Mouse (Mus musculus) hindbrain, embryonic 15.5 days (tissue): ENCODE measurements around the gene Lrrc14b. TPM values are rescaled to one million over a fixed set of nuclear protein-coding genes. Genes with fewer than 3 reads are reported as not detected.
A peak's percentile ranks its signal among the peaks of the same experiment; 100 is the strongest.

Source experiments
- ATAC-seq: fragments of 200-750 bp; cut with Nextera tagmentation; 2 replicates; pipeline ENCODE4 v1.8.0; 2017; ENCODE audit warnings: low read depth, moderate number of reproducible peaks, moderate TSS enrichment; ENCODE audit not compliant: low FRiP score
- H3K27ac ChIP-seq: fragments of 300-500 bp; sonication (generic); replicated peaks from 2 replicates; pipeline ENCODE4 v1.5.1; 2015; ENCODE audit warnings: mild to moderate bottlenecking, inconsistent platforms
- H3K27me3 ChIP-seq: fragments of 300-500 bp; sonication (generic); 2 replicates; pipeline ENCODE4 v1.6.1; 2015; ENCODE audit warnings: control low read depth, inconsistent platforms
- H3K36me3 ChIP-seq: fragments of 300-500 bp; sonication (generic); 2 replicates; pipeline ENCODE4 v1.6.1; 2015; ENCODE audit warnings: control low read depth, inconsistent platforms
- H3K4me1 ChIP-seq: fragments of 300-500 bp; sonication (generic); replicated peaks from 2 replicates; pipeline ENCODE4 v1.6.1; 2015; ENCODE audit warnings: control low read depth, inconsistent platforms
- H3K4me2 ChIP-seq: fragments of 300-500 bp; sonication (generic); 2 replicates; pipeline ENCODE4 v1.6.1; 2015; ENCODE audit warnings: moderate library complexity, mild to moderate bottlenecking, inconsistent platforms
- H3K4me3 ChIP-seq: fragments of 300-500 bp; sonication (generic); 2 replicates; pipeline ENCODE4 v1.5.1; 2015; ENCODE audit warnings: mild to moderate bottlenecking, inconsistent platforms
- H3K9ac ChIP-seq: fragments of 300-500 bp; sonication (generic); 2 replicates; pipeline ENCODE4 v1.6.1; 2015; ENCODE audit warnings: inconsistent platforms
- H3K9me3 ChIP-seq: fragments of 300-500 bp; sonication (generic); 2 replicates; pipeline ENCODE4 v1.6.1; 2016; ENCODE audit warnings: control low read depth, inconsistent platforms
- WGBS: fragments of 180-500 bp; shearing (Covaris S2); methylation state at CpG from one replicate; pipeline ENCODE4 v1.1.7; 2015; 5-methylcytosine and 5-hydroxymethylcytosine counted together
- polyA plus RNA-seq: library from polyadenylated mRNA; unstranded; fragments of >200 nt; fragmentation: Nextera tagmentation; extraction: Ambion mirVana; gene quantifications from 2 replicates; pipeline ENCODE4 v1.2.1, GENCODE M21; 2015

The Lrrc14b gene
- polyA plus RNA-seq, result not detected in 2 replicates

GRCm38 (mm10) chr13:74363859-74364235, at the start of gene Lrrc14b:
Gene Lrrc14b, minus strand, starts transcription at chr13:74364005.
- 0 out of 2 replicates have a peak, but pooled peaks have one; percentile 7 for ATAC-seq
- no peaks in the 10 kb centered on the region for H3K27me3 ChIP-seq
- H3K4me3 ChIP-seq, result no peak within 1 kb of the TSS
- H3K9me3 ChIP-seq, result no peaks in the 10 kb centered on the region
- WGBS, result 71% methylated on average over 8 of the region's 8 CpGs
- no peak within 1 kb of the TSS for H3K9ac ChIP-seq
- peaks cover 19% of the 10 kb centered on the region for H3K36me3 ChIP-seq
- no peak within 1 kb of the TSS for H3K4me2 ChIP-seq
- no peaks in the 10 kb centered on the region for H3K4me1 ChIP-seq
- no peak within 1 kb of the TSS for H3K27ac ChIP-seq

- H3K4me2 ChIP-seq, result peak within 1 kb of the TSS; percentile 40
- no peak within 1 kb of the TSS; the same call in 1 of the 2 replicates for H3K9ac ChIP-seq
- H3K4me3 ChIP-seq, result no peak within 1 kb of the TSS
- no peaks in the 10 kb centered on the region for H3K36me3 ChIP-seq
- H3K9me3 ChIP-seq, result no peaks in the 10 kb centered on the region
- no peak for ATAC-seq
- no peaks in the 10 kb centered on the region for H3K27me3 ChIP-seq
- 14% methylated on average over 11 of the region's 11 CpGs for WGBS
- no peak within 1 kb of the TSS for H3K27ac ChIP-seq
- H3K4me1 ChIP-seq, result no peaks in the 10 kb centered on the region
These were observed 35.6 kb upstream of the Lrrc14b start, which contains the start of gene Ftl1-ps1 for GRCm38 (mm10) chr13:74399298-74399839. Gene Ftl1-ps1, plus strand, starts transcription at chr13:74399694.

GRCm38 (mm10) chr13:74391156-74391555, 27.4 kb upstream of the Lrrc14b start:
- Histone ChIP-seq H3K9ac (no peak overlapping the region), H3K4me2 (no peak overlapping the region), H3K27ac (no peak overlapping the region), H3K4me3 (no peak overlapping the region), H3K27me3 (no peaks in the 10 kb centered on the region), H3K4me1 (peaks cover 15% of the 10 kb centered on the region), H3K36me3 (no peaks in the 10 kb centered on the region), H3K9me3 (no peaks in the 10 kb centered on the region)
- ATAC-seq, result peak; percentile 45
- 75% methylated on average over 2 of the region's 2 CpGs for WGBS

- ATAC-seq, result peak; percentile 95
- Histone ChIP-seq H3K4me2 (peak within 1 kb of the TSS; percentile 56), H3K9me3 (no peaks in the 10 kb centered on the region), H3K27ac (peak within 1 kb of the TSS; percentile 61; the same call in 1 of the 2 replicates), H3K4me3 (peak within 1 kb of the TSS; percentile 89), H3K27me3 (no peaks in the 10 kb centered on the region), H3K4me1 (peaks cover 15% of the 10 kb centered on the region), H3K36me3 (no peaks in the 10 kb centered on the region), H3K9ac (peak within 1 kb of the TSS; percentile 77)
- WGBS, result 2% methylated on average over 14 of the region's 14 CpGs
These were observed 26.7 kb upstream of the Lrrc14b start, which contains the start of gene Zfp72 for GRCm38 (mm10) chr13:74390371-74390990. Gene Zfp72, minus strand, starts transcription at chr13:74390836.

- peak overlapping the region; percentile 56 for H3K4me2 ChIP-seq
- 68% methylated on average over 6 of the region's 6 CpGs for WGBS
- no peak for ATAC-seq
- peak overlapping the region; percentile 89 for H3K4me3 ChIP-seq
- H3K9ac ChIP-seq, result peak overlapping the region; percentile 77; the same call in 1 of the 2 replicates
- no peaks in the 10 kb centered on the region for H3K36me3 ChIP-seq
- H3K4me1 ChIP-seq, result peaks cover 15% of the 10 kb centered on the region
- H3K27me3 ChIP-seq, result no peaks in the 10 kb centered on the region
- no peaks in the 10 kb centered on the region for H3K9me3 ChIP-seq
- no peak overlapping the region for H3K27ac ChIP-seq
These were observed 25.9 kb upstream of the Lrrc14b start for GRCm38 (mm10) chr13:74389730-74390129.

- H3K27ac ChIP-seq, result no peak overlapping the region
- no peak overlapping the region for H3K4me3 ChIP-seq
- H3K4me2 ChIP-seq, result no peak overlapping the region
- no peak overlapping the region for H3K9ac ChIP-seq
- WGBS, result 60% methylated on average over 3 of the region's 3 CpGs
- H3K36me3 ChIP-seq, result no peaks in the 10 kb centered on the region
- ATAC-seq, result peak; percentile 48; the same call in 1 of the 2 replicates
- H3K9me3 ChIP-seq, result no peaks in the 10 kb centered on the region
- H3K27me3 ChIP-seq, result no peaks in the 10 kb centered on the region
- H3K4me1 ChIP-seq, result peaks cover 16% of the 10 kb centered on the region
These were observed 18.5 kb upstream of the Lrrc14b start for GRCm38 (mm10) chr13:74382289-74382688.

GRCm38 (mm10) chr13:74381533-74382276, 17.9 kb upstream of the Lrrc14b start:
- 65% methylated on average over 10 of the region's 10 CpGs for WGBS
- H3K27ac ChIP-seq, result 0 out of 2 replicates have a peak overlapping the region, but pooled peaks have one; percentile 26
- ATAC-seq, result peak; percentile 74
- H3K9me3 ChIP-seq, result no peaks in the 10 kb centered on the region
- H3K9ac ChIP-seq, result no peak overlapping the region
- H3K36me3 ChIP-seq, result no peaks in the 10 kb centered on the region
- H3K27me3 ChIP-seq, result no peaks in the 10 kb centered on the region
- peaks cover 16% of the 10 kb centered on the region for H3K4me1 ChIP-seq
- no peak overlapping the region for H3K4me2 ChIP-seq
- no peak overlapping the region for H3K4me3 ChIP-seq

GRCm38 (mm10) chr13:74363176-74363858, 488 bp downstream of the Lrrc14b start:
- H3K9ac ChIP-seq, result no peak overlapping the region
- no peak overlapping the region for H3K4me3 ChIP-seq
- H3K9me3 ChIP-seq, result no peaks in the 10 kb centered on the region
- H3K4me1 ChIP-seq, result no peaks in the 10 kb centered on the region
- peak; percentile 40 for ATAC-seq
- peaks cover 25% of the 10 kb centered on the region for H3K36me3 ChIP-seq
- WGBS, result 91% methylated on average over 13 of the region's 13 CpGs
- H3K4me2 ChIP-seq, result no peak overlapping the region
- no peak overlapping the region for H3K27ac ChIP-seq
- H3K27me3 ChIP-seq, result no peaks in the 10 kb centered on the region

- Histone ChIP-seq H3K4me2 (no peak overlapping the region), H3K27ac (no peak overlapping the region), H3K9ac (no peak overlapping the region), H3K27me3 (no peaks in the 10 kb centered on the region), H3K36me3 (peaks cover 33% of the 10 kb centered on the region), H3K4me1 (no peaks in the 10 kb centered on the region), H3K9me3 (no peaks in the 10 kb centered on the region), H3K4me3 (no peak overlapping the region)
- no peak for ATAC-seq
- WGBS, result 80% methylated on average over 2 of the region's 2 CpGs
These were observed 1.6 kb downstream of the Lrrc14b start for GRCm38 (mm10) chr13:74362218-74362617.

GRCm38 (mm10) chr13:74356491-74356890, 7.3 kb downstream of the Lrrc14b start:
- 94% methylated on average over 13 of the region's 13 CpGs for WGBS
- no peak overlapping the region for H3K27ac ChIP-seq
- H3K9me3 ChIP-seq, result no peaks in the 10 kb centered on the region
- no peaks in the 10 kb centered on the region for H3K27me3 ChIP-seq
- H3K4me2 ChIP-seq, result no peak overlapping the region
- H3K4me1 ChIP-seq, result no peaks in the 10 kb centered on the region
- no peak overlapping the region for H3K4me3 ChIP-seq
- no peak overlapping the region for H3K9ac ChIP-seq
- no peak for ATAC-seq
- peaks cover 51% of the 10 kb centered on the region for H3K36me3 ChIP-seq

GRCm38 (mm10) chr13:74350435-74350906, 13.3 kb downstream of the Lrrc14b start:
- 1% methylated on average over 15 of the region's 15 CpGs for WGBS
- Histone ChIP-seq H3K27ac (peak overlapping the region; percentile 89), H3K36me3 (peaks cover 7% of the 10 kb centered on the region; the same call in 1 of the 2 replicates), H3K4me3 (peak overlapping the region; percentile 97), H3K9me3 (no peaks in the 10 kb centered on the region), H3K4me2 (peak overlapping the region; percentile 71), H3K27me3 (no peaks in the 10 kb centered on the region), H3K4me1 (peaks cover 25% of the 10 kb centered on the region), H3K9ac (peak overlapping the region; percentile 89)
- no peak; the same call in 1 of the 2 replicates for ATAC-seq
